Mouse (Mus musculus) CH12.LX (cell line): ENCODE data around the gene Tinf2. TPM values are rescaled to one million over a fixed set of nuclear protein-coding genes. Genes with fewer than 3 reads are reported as not detected.
A peak's percentile ranks its signal among the peaks of the same experiment; 100 is the strongest.

Source experiments
- DNase-seq: peaks from one replicate; pipeline ENCODE4 v3.0.0-alpha.2; 2013; ENCODE audit errors: extremely low read depth
- H3K27ac ChIP-seq: 2 replicates; pipeline ENCODE4 v1.5.1; 2012; ENCODE audit warnings: low read depth, mild to moderate bottlenecking, control low read depth, moderate library complexity; ENCODE audit not compliant: insufficient read depth
- H3K27me3 ChIP-seq: replicated peaks from 2 replicates; pipeline ENCODE3; 2012; ENCODE audit warnings: inconsistent platforms
- H3K36me3 ChIP-seq, 2 experiments: replicated peaks in 1 of 2; 2 replicates each; pipeline versions ENCODE3 to v1.6.1; 2012; ENCODE audit warnings: inconsistent platforms in 1 of 2, low read length in 1 of 2, mild to moderate bottlenecking in 1 of 2, mixed read lengths in 1 of 2, moderate library complexity in 1 of 2; ENCODE audit not compliant: control insufficient read depth in 1 of 2, insufficient read depth in 1 of 2
- H3K4me1 ChIP-seq, 2 experiments: 2 replicates each; pipeline ENCODE4 v1.6.1; 2012; ENCODE audit warnings: inconsistent platforms in 1 of 2, moderate library complexity in 1 of 2; ENCODE audit not compliant: insufficient read depth in 2 of 2, control insufficient read depth in 1 of 2
- H3K4me2 ChIP-seq: 2 replicates; pipeline ENCODE4 v1.6.1; 2012; ENCODE audit warnings: low read depth, mild to moderate bottlenecking, control low read depth; ENCODE audit not compliant: poor library complexity, insufficient read depth, severe bottlenecking
- H3K4me3 ChIP-seq, 3 experiments: fragments of 150-350 bp in 1 of 3; sonication (generic) in 1 of 3; replicated peaks in 1 of 3; 2 replicates each; pipeline versions ENCODE3 to v1.5.1; 2011 to 2012; ENCODE audit warnings: low read depth in 2 of 3, low read length in 2 of 3, mild to moderate bottlenecking in 2 of 3, moderate library complexity in 2 of 3, control low read depth in 1 of 3, improper control_type of control experiment in 1 of 3, inconsistent platforms in 1 of 3, mixed read lengths in 1 of 3; ENCODE audit not compliant: poor library complexity in 1 of 3
- H3K79me2 ChIP-seq: replicated peaks from 2 replicates; pipeline ENCODE4 v1.6.1; 2012; ENCODE audit warnings: mild to moderate bottlenecking, moderate library complexity; ENCODE audit not compliant: control insufficient read depth, poor library complexity, insufficient read depth, severe bottlenecking; ENCODE audit errors: extremely low read depth
- H3K9ac ChIP-seq: 2 replicates; pipeline ENCODE4 v1.6.1; 2012; ENCODE audit warnings: low read depth, mild to moderate bottlenecking, control low read depth, moderate library complexity; ENCODE audit not compliant: insufficient read depth
- H3K9me3 ChIP-seq: replicated peaks from 2 replicates; pipeline ENCODE3; 2012; ENCODE audit warnings: low read length, inconsistent platforms, mixed read lengths
- CTCF ChIP-seq, 2 experiments: IDR thresholded peaks in 1 of 2; conservative IDR thresholded peaks in 1 of 2; 2 replicates each; pipeline ENCODE4 v1.5.1; 2011 to 2012; ENCODE audit warnings: low read depth in 2 of 2, low read length in 2 of 2, improper control_type of control experiment in 1 of 2, inconsistent platforms in 1 of 2, mild to moderate bottlenecking in 1 of 2, moderate library complexity in 1 of 2
- ELF1 ChIP-seq: IDR thresholded peaks from 2 replicates; pipeline ENCODE4 v1.6.1; 2014; ENCODE audit warnings: low read depth, mild to moderate bottlenecking, inconsistent platforms, low read length, improper control_type of control experiment
- GABPA ChIP-seq: IDR thresholded peaks from 2 replicates; pipeline ENCODE4 v1.6.1; 2012; ENCODE audit warnings: low read depth, low read length, improper control_type of control experiment, inconsistent platforms; ENCODE audit not compliant: insufficient replicate concordance
- IRF4 ChIP-seq: IDR thresholded peaks from 2 replicates; pipeline ENCODE4 v1.6.1; 2014; ENCODE audit warnings: low read depth, mild to moderate bottlenecking, inconsistent platforms, low read length, improper control_type of control experiment
- JUN ChIP-seq: IDR thresholded peaks from 2 replicates; pipeline ENCODE4 v1.6.1; 2011; ENCODE audit warnings: low read depth, mild to moderate bottlenecking, low read length, improper control_type of control experiment, moderate library complexity; ENCODE audit not compliant: insufficient read depth
- JUND ChIP-seq: conservative IDR thresholded peaks from 2 replicates; pipeline ENCODE4 v1.6.1; 2011; ENCODE audit warnings: low read depth, low read length, improper control_type of control experiment
- MAFK ChIP-seq: IDR thresholded peaks from 2 replicates; pipeline ENCODE4 v1.6.1; 2011; ENCODE audit warnings: low read length, improper control_type of control experiment; ENCODE audit not compliant: insufficient replicate concordance
- MXI1 ChIP-seq: IDR thresholded peaks from 2 replicates; pipeline ENCODE4 v1.6.1; 2011; ENCODE audit warnings: mild to moderate bottlenecking, low read depth, low read length, improper control_type of control experiment
- MYC ChIP-seq: IDR thresholded peaks from 2 replicates; pipeline ENCODE4 v1.6.1; 2011; ENCODE audit warnings: low read depth, mild to moderate bottlenecking, improper control_type of control experiment, low read length
- PAX5 ChIP-seq: IDR thresholded peaks from 2 replicates; pipeline ENCODE4 v1.6.1; 2012; ENCODE audit warnings: low read length, inconsistent platforms, mixed read lengths
- POLR2A ChIP-seq: IDR thresholded peaks from 2 replicates; pipeline ENCODE4 v1.6.1; 2011; ENCODE audit warnings: low read depth, mild to moderate bottlenecking, improper control_type of control experiment, low read length
- TBP ChIP-seq: conservative IDR thresholded peaks from 2 replicates; pipeline ENCODE4 v1.6.1; 2011; ENCODE audit warnings: low read depth, low read length, improper control_type of control experiment
- TCF12 ChIP-seq: IDR thresholded peaks from 2 replicates; pipeline ENCODE4 v1.6.1; 2014; ENCODE audit warnings: low read depth, mild to moderate bottlenecking, inconsistent platforms, low read length, improper control_type of control experiment
- UBTF ChIP-seq: IDR thresholded peaks from 2 replicates; pipeline ENCODE4 v1.6.1; 2012; ENCODE audit warnings: low read depth, mild to moderate bottlenecking, inconsistent platforms, low read length, improper control_type of control experiment, moderate library complexity
- USF2 ChIP-seq: conservative IDR thresholded peaks from 2 replicates; pipeline ENCODE4 v1.6.1; 2011; ENCODE audit warnings: low read depth, low read length, improper control_type of control experiment
- ZNF384 ChIP-seq: IDR thresholded peaks from 2 replicates; pipeline ENCODE4 v1.6.1; 2012; ENCODE audit warnings: low read depth, low read length, improper control_type of control experiment, inconsistent platforms
- dilution Hi-C: fragments of 300-500 bp; cut with MboI; formaldehyde crosslinking; loops from 2 replicates; pipeline ENCODE4 v1.14.3; 2020; ENCODE audit warnings: low sequenced_read_pairs; ENCODE audit not compliant: extremely low pct_unique_long_range_greater_than_20kb, extremely low pct_ligation_motif_present
- in situ Hi-C: fragments of 300-500 bp; cut with MboI; formaldehyde crosslinking; loops from 3 replicates; pipeline ENCODE4 v1.14.3; 2019; ENCODE audit warnings: low sequenced_read_pairs, low pct_ligation_motif_present, low pct_unique_long_range_greater_than_20kb, mixed read lengths
- polyA plus RNA-seq: library from polyadenylated mRNA; unstranded; fragments of >175 nt; gene quantifications from 2 replicates; pipeline ENCODE4 v1.2.1, GENCODE M21; 2012; ENCODE audit warnings: low read depth; ENCODE audit not compliant: insufficient read length
- total RNA-seq, 2 experiments: library from RNA; depleted of rRNA; stranded (reverse); fragments of 300-350 nt in 1 of 2; fragments of >200 nt in 1 of 2; gene quantifications; 2 replicates each; pipeline ENCODE4 v1.2.3; 2012 to 2014

Tinf2 gene
- total and polyA plus RNA-seq, 3 experiments: 23.3 to 31.1 (median 29.1) TPM

GRCm38 (mm10) chr14:55649884-55650283 is 31.7 kb downstream of the Tinf2 start, which contains the start of gene Tssk4:
Tssk4 (plus strand) TSS chr14:55650184.
- H3K79me2 ChIP-seq: peaks cover 7% of the 10 kb centered on the region
- dilution Hi-C loops: no loop called here
- no peak within 1 kb of the TSS for H3K4me3 ChIP-seq
- no peaks in the 10 kb centered on the region for H3K9me3 ChIP-seq
- peaks cover 4 to 15% of the 10 kb centered on the region in 2 experiments; a peak in 2 of 4 replicates for H3K4me1 ChIP-seq
- H3K4me2 ChIP-seq: no peak within 1 kb of the TSS
- H3K27me3 ChIP-seq: no peaks in the 10 kb centered on the region
- H3K27ac ChIP-seq: no peak within 1 kb of the TSS
- H3K36me3 ChIP-seq: peaks cover 3 to 19% of the 10 kb centered on the region in 2 experiments
- in situ Hi-C loops: no loop called here
- no peak for DNase-seq
- H3K9ac ChIP-seq: no peak within 1 kb of the TSS
- TF ChIP-seq PAX5 (no peak), UBTF (no peak), POLR2A (no peak), ZNF384 (no peak), MAFK (no peak)

GRCm38 (mm10) chr14:55644261-55644888 is 37.2 kb downstream of the Tinf2 start:
- peak overlapping the region; percentile 74 for H3K9ac ChIP-seq
- H3K36me3 ChIP-seq: peaks cover 22 to 42% of the 10 kb centered on the region in 2 experiments
- TF ChIP-seq TCF12: no peak
- 0 out of 2 replicates have a peak, but pooled peaks have one; percentile 9 for TF ChIP-seq MYC
- no peak for TF ChIP-seq ZNF384
- no peak for TF ChIP-seq JUN
- no peak for TF ChIP-seq CTCF (conservative IDR thresholded peaks at IDR 0.05 in 1 of 2, IDR thresholded peaks at IDR 0.05 in 1 of 2; ENCODE audit: low read depth in 2 of 2, low read length in 2 of 2)
- no peak for TF ChIP-seq USF2
- TF ChIP-seq IRF4: no peak
- TF ChIP-seq POLR2A: peak; percentile 29; the same call in 1 of the 2 replicates
- TF ChIP-seq PAX5: no peak
- TF ChIP-seq TBP: 0 out of 2 replicates have a peak, but pooled peaks have one; percentile 30
- no peak for TF ChIP-seq GABPA
- no peak for TF ChIP-seq MXI1
- TF ChIP-seq ELF1: 0 out of 2 replicates have a peak, but pooled peaks have one; percentile 7
- no peak for TF ChIP-seq JUND
- H3K4me3 ChIP-seq: peak overlapping the region; percentile 77 to 96 (median 93)
- no peak overlapping the region; the same call in 1 of the 2 replicates for H3K27ac ChIP-seq
- in situ Hi-C loops: no loop called here
- dilution Hi-C loops: no loop called here
- H3K27me3 ChIP-seq: no peaks in the 10 kb centered on the region
- H3K4me2 ChIP-seq: peak overlapping the region; percentile 94
- peak; percentile 33 for DNase-seq
- peaks cover 4 to 44% of the 10 kb centered on the region in 2 experiments; a peak in 2 of 4 replicates for H3K4me1 ChIP-seq
- no peaks in the 10 kb centered on the region for H3K9me3 ChIP-seq
- H3K79me2 ChIP-seq: peaks cover 38% of the 10 kb centered on the region
